ENCODE assay signal across 8 mouse cellular contexts in the genomic region with DNA sequence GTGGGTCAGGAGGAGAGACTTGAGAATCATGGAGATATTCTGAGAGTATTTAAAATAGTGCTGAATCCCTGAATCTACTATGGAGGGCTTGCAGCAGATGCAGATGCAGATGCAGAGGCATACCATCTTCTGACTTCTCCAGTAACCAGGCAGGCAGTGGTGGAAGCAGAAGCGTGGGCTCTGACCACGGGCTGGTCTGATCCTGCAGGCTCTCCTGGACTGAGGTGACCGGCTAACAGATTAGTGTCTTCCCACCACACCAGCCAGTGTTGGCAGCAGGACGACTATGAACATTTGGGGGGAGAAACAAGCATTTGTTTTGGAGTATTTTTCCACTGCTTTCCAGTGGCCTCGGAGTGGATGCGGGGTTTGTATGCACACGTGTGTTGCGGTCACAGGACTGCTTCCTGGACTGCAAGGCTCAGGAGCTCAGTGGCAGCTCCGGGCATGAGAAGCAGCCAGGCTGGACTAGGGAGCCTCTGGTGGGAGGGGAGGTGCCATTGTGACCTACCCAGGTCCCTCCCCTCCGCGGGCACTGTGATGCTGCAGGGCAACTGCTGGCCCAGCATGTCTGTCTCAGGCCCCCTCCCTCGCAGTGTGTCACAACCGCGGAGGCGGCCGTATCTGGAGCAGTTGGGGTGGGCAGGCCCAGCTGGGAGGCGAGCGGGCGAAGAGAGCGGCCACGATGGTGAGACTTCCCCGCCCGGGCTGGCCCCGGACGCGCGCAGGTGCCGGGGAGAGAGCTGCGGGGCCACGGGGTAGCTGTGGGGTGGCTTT. TPM values are rescaled to one million over a fixed set of nuclear protein-coding genes. Genes with fewer than 3 reads are reported as not detected.
A peak's percentile ranks its signal among the peaks of the same experiment; 100 is the strongest.
DNase-seq lines count a peak whose midpoint lies in the region; ATAC-seq lines count a peak whose summit lies in the region.

A gene (plus strand): TSS at position 548 of the 777 bp plus-strand sequence.

- ATAC-seq in inflammation-experienced regulatory T-cells, adult 6 months, result peak; percentile 60
- ATAC-seq in megakaryocyte, adult 5-6 weeks (ENCODE audit: poor library complexity, severe bottlenecking), result peak; percentile 79

- peak; percentile 79 for DNase-seq in adrenal gland, postnatal 10 days
- DNase-seq in embryo, embryonic 9.5 days (ENCODE audit: extremely low spot score), result peak; percentile 49
- peak; percentile 57 to 70 for DNase-seq in gastrocnemius, postnatal 36 days
- peak; percentile 42 to 69 for DNase-seq in left cerebral cortex, adult 9 months (ENCODE audit: low spot score in 2 of 2)
- peak; percentile 89 for DNase-seq in retina, postnatal 1 day
- DNase-seq in adipocyte (ENCODE audit: low spot score), result no peak

- intact Hi-C loops in gastrocnemius, postnatal 36 days (cut with DNase I), result no loop called here

RNA-seq across cellular contexts. Expression of the gene that starts here (rescaled TPM):
- 10 to 100 TPM; 11.3 to 19.1 TPM for total RNA-seq in adrenal gland, postnatal 10 days (2021)
- total RNA-seq in gastrocnemius, postnatal 36 days (2021), result 100 to 1,000 TPM; 183 to 207 TPM
- under 1 TPM; 0.21 to 0.40 (median 0.32) TPM for polyA plus RNA-seq in inflammation-experienced regulatory T-cells, adult 6 months (2017; shearing (Covaris generic))
- 5.1 and 6.2 TPM in 2 replicates for total RNA-seq in megakaryocyte, adult 5-6 weeks (2015)
- total RNA-seq in megakaryocyte, adult 5-6 weeks (2017), result 5.1 and 5.6 TPM in 2 replicates

Comparison
In these comparisons a context has a peak if more than half of its experiments do, and no peak if none do; other contexts are left out.
1. RNA of the gene that starts here (total RNA-seq): 183 to 207 TPM in gastrocnemius, postnatal 36 days; 11.3 to 19.1 TPM in adrenal gland, postnatal 10 days and 5.1 to 6.2 TPM in megakaryocyte, adult 5-6 weeks; every median in the first group is over 4 times any median in the second.
2. Peak in ATAC-seq in inflammation-experienced regulatory T-cells, adult 6 months; RNA of the gene not detected or under 1 TPM.